Mouse (Mus musculus): ENCODE measurements around the gene 4921539E11Rik.

DNA sequence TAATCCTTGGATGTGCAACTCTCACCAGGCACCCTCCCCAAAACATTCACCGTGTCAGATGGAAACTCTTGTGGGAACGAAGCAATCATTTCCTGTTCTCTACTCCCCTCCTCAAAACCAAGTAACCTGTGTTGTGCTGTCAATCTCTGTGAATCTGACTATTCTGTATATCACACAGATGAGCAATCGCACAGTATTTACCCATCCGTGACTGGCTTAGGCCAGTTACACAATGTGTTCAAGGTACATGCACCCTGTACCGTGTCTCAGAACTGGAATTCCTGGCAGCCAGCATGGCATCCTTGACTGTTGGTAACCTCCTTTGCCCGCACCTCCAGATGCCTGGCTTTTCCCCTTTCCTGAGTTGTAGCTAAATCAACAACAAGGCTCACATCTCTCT lies 74.6 kb downstream of the 4921539E11Rik start:
- TF ChIP-seq POLR2A (IDR thresholded peaks at IDR 0.05; ENCODE audit: borderline replicate concordance, extremely low read depth, low read depth, low read length) = no peak
- TF ChIP-seq CTCF (IDR thresholded peaks at IDR 0.05; ENCODE audit: insufficient read depth, low read length) = no peak
